Mouse (Mus musculus) stomach, embryonic 14.5 days (tissue): Measurements from ENCODE around the gene Rsbn1l. TPM values are rescaled to one million over a fixed set of nuclear protein-coding genes. Genes with fewer than 3 reads are reported as not detected.

Experiments
- ATAC-seq: fragments of 200-750 bp; cut with Nextera tagmentation; 2 replicates; pipeline ENCODE4 v1.8.0; 2017; ENCODE audit warnings: low read depth, moderate TSS enrichment; ENCODE audit not compliant: insufficient number of reproducible peaks, insufficient read depth, low FRiP score
- H3K27ac ChIP-seq: fragments of 300-500 bp; sonication (generic); 2 replicates; pipeline ENCODE4 v1.5.1; 2014; ENCODE audit warnings: mild to moderate bottlenecking, low read length, moderate library complexity, mixed read lengths
- H3K27me3 ChIP-seq: fragments of 300-500 bp; sonication (generic); 2 replicates; pipeline ENCODE4 v1.6.1; 2014; ENCODE audit warnings: low read length, control low read depth, mixed read lengths; ENCODE audit not compliant: control insufficient read depth, insufficient read depth
- H3K36me3 ChIP-seq: fragments of 300-500 bp; sonication (generic); 2 replicates; pipeline ENCODE4 v1.6.1; 2014; ENCODE audit warnings: mild to moderate bottlenecking, control low read depth, low read length, moderate library complexity, mixed read lengths; ENCODE audit not compliant: control insufficient read depth, insufficient read depth
- H3K4me1 ChIP-seq: fragments of 300-500 bp; sonication (generic); 2 replicates; pipeline ENCODE4 v1.6.1; 2014; ENCODE audit warnings: low read length, control low read depth, mixed read lengths; ENCODE audit not compliant: control insufficient read depth, insufficient read depth
- H3K4me2 ChIP-seq: fragments of 300-500 bp; sonication (generic); replicated peaks from 2 replicates; pipeline ENCODE4 v1.6.1; 2014; ENCODE audit warnings: low read depth, low read length, control low read depth
- H3K4me3 ChIP-seq: fragments of 300-500 bp; sonication (generic); 2 replicates; pipeline ENCODE4 v1.5.1; 2014; ENCODE audit warnings: low read depth, low read length, control low read depth
- H3K9ac ChIP-seq: fragments of 300-500 bp; sonication (generic); replicated peaks from 2 replicates; pipeline ENCODE4 v1.6.1; 2014; ENCODE audit warnings: low read depth, mild to moderate bottlenecking, control low read depth, low read length, moderate library complexity, mixed read lengths
- H3K9me3 ChIP-seq: fragments of 300-500 bp; sonication (generic); 2 replicates; pipeline ENCODE4 v1.6.1; 2016; ENCODE audit warnings: low read depth, low read length, control low read depth; ENCODE audit not compliant: control insufficient read depth
- WGBS: fragments of 180-500 bp; shearing (Covaris S2); extraction: QIAGEN DNeasy Blood & Tissue Kit; methylation state at CpG from one replicate; pipeline ENCODE4 v1.1.7; 2014; 5-methylcytosine and 5-hydroxymethylcytosine counted together
- polyA plus RNA-seq: library from polyadenylated mRNA; unstranded; fragments of >200 nt; fragmentation: Nextera tagmentation; extraction: Ambion mirVana; gene quantifications from 2 replicates; pipeline ENCODE4 v1.2.1, GENCODE M21; 2014

Rsbn1l gene
- polyA plus RNA-seq, 1 experiment from 2014 or later: 11.0 TPM

GRCm38 (mm10) chr5:20974690-20975089, 18.5 kb upstream of the Rsbn1l start:
- Histone ChIP-seq H3K36me3 (no peaks in the 10 kb centered on the region), H3K9me3 (no peaks in the 10 kb centered on the region), H3K9ac (no peak overlapping the region), H3K4me1 (no peaks in the 10 kb centered on the region), H3K4me2 (no peak overlapping the region), H3K4me3 (no peak overlapping the region), H3K27me3 (no peaks in the 10 kb centered on the region), H3K27ac (no peak overlapping the region)
- WGBS: 80% methylated on average over 4 of the region's 4 CpGs
- no peak for ATAC-seq

DNA sequence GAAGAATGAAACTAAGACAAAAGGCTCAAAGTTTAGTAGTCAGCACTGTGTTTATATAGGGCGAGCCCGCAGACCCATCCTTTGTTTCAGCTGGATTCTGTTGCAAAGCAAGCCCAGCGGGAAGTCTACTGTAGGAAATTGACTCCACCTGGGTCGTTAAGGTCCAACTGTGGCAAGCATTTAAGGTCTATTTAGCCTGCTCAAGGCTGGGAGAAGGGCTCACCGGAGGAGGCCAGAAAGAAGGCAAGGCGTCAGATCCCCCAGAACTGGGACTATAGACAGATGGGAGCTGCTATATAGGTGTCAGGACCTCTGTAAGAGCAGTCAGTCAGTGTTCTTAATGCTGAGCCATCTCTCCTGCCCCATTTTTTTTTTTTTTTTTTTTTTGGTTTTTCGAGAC, 17.8 kb upstream of the Rsbn1l start:
- H3K9ac ChIP-seq: no peak overlapping the region
- H3K4me3 ChIP-seq: no peak overlapping the region
- no peaks in the 10 kb centered on the region for H3K9me3 ChIP-seq
- WGBS: 32% methylated on average over 6 of the region's 7 CpGs
- no peak overlapping the region for H3K4me2 ChIP-seq
- no peak overlapping the region for H3K27ac ChIP-seq
- no peak for ATAC-seq
- H3K27me3 ChIP-seq: no peaks in the 10 kb centered on the region
- H3K4me1 ChIP-seq: no peaks in the 10 kb centered on the region
- H3K36me3 ChIP-seq: no peaks in the 10 kb centered on the region

GRCm38 (mm10) chr5:20973069-20973468, 16.9 kb upstream of the Rsbn1l start:
- no peaks in the 10 kb centered on the region for H3K36me3 ChIP-seq
- no peak overlapping the region for H3K9ac ChIP-seq
- H3K27ac ChIP-seq: no peak overlapping the region
- no peaks in the 10 kb centered on the region for H3K4me1 ChIP-seq
- 73% methylated on average over 5 of the region's 5 CpGs for WGBS
- H3K4me3 ChIP-seq: no peak overlapping the region
- H3K4me2 ChIP-seq: no peak overlapping the region
- ATAC-seq: no peak
- no peaks in the 10 kb centered on the region for H3K27me3 ChIP-seq
- H3K9me3 ChIP-seq: no peaks in the 10 kb centered on the region

DNA sequence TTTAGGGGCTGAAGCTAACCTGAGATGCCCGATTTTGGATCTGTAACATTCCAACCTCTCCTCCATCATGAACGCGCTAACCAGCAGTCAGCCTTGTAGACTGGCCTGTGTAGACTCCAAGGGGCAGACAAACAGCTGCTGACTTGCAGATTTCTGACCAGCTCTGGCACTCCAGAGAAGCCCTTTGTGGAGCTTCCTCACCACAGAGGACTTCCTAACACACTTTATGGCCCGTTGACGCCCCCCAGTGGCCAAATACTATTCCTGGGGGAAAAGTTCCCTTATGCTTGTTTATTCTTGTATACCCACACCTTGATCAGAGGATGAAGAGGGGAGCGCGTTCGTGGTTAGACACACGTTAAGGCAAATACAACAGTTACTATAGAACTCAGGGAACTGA, 12.8 kb upstream of the Rsbn1l start:
- Histone ChIP-seq H3K9ac (no peak overlapping the region), H3K9me3 (no peaks in the 10 kb centered on the region), H3K4me1 (no peaks in the 10 kb centered on the region), H3K27me3 (no peaks in the 10 kb centered on the region), H3K27ac (no peak overlapping the region), H3K36me3 (no peaks in the 10 kb centered on the region), H3K4me3 (no peak overlapping the region), H3K4me2 (no peak overlapping the region)
- WGBS: 58% methylated on average over 9 of the region's 9 CpGs
- ATAC-seq: no peak

DNA sequence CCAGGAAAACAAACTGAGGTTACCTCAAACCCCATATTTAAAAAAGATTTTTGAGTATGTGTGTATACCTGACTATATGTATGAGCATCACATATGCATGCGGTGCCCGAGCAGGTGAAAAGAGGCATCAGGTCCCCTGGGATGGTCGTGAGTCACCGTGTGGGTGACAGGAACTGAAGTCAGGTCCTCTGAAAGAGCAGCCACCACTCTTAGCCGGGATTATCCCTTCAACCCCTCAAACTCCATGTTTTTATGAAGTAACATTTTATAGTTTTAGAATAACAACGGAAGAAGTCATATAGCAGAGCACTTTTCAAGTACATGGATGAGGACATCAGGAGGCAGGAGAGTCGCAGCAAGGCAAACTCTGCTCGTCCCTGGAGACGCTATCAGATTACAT, 12.3 kb upstream of the Rsbn1l start:
- Histone ChIP-seq H3K9ac (no peak overlapping the region), H3K36me3 (no peaks in the 10 kb centered on the region), H3K4me2 (no peak overlapping the region), H3K9me3 (no peaks in the 10 kb centered on the region), H3K27ac (no peak overlapping the region), H3K4me1 (no peaks in the 10 kb centered on the region), H3K27me3 (no peaks in the 10 kb centered on the region), H3K4me3 (no peak overlapping the region)
- 62% methylated on average over 9 of the region's 9 CpGs for WGBS
- ATAC-seq: no peak

GRCm38 (mm10) chr5:20967942-20968341, 11.7 kb upstream of the Rsbn1l start:
- Histone ChIP-seq H3K36me3 (no peaks in the 10 kb centered on the region), H3K4me2 (no peak overlapping the region), H3K27ac (no peak overlapping the region), H3K9ac (no peak overlapping the region), H3K4me3 (no peak overlapping the region), H3K9me3 (no peaks in the 10 kb centered on the region), H3K27me3 (no peaks in the 10 kb centered on the region), H3K4me1 (no peaks in the 10 kb centered on the region)
- 53% methylated on average over 4 of the region's 4 CpGs for WGBS
- ATAC-seq: 0 out of 2 replicates have a peak, but pooled peaks have one; percentile 28

DNA sequence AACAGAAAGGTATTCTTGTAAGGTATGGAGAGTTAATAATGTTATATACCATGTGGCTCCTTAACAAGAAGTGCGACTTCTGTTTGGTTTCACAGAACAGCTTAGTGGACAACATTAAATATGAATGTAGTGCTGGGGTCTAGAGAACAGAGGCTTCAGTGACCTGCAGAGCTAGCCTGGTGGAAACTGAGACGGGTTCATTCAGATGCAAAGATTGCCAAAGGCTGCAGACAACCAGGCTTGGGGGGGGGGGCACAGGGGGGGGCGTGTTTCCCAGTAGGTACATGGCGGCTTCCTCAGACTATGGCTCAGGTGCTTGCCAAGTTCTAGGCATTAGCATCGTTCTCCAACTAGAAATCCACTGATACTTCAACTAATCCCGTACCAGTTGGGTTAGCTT, 8.2 kb upstream of the Rsbn1l start:
- Histone ChIP-seq H3K4me3 (no peak overlapping the region), H3K4me2 (no peak overlapping the region), H3K9me3 (no peaks in the 10 kb centered on the region), H3K9ac (no peak overlapping the region), H3K27me3 (no peaks in the 10 kb centered on the region), H3K36me3 (no peaks in the 10 kb centered on the region), H3K4me1 (no peaks in the 10 kb centered on the region), H3K27ac (no peak overlapping the region)
- ATAC-seq: no peak
- 81% methylated on average over 6 of the region's 6 CpGs for WGBS

DNA sequence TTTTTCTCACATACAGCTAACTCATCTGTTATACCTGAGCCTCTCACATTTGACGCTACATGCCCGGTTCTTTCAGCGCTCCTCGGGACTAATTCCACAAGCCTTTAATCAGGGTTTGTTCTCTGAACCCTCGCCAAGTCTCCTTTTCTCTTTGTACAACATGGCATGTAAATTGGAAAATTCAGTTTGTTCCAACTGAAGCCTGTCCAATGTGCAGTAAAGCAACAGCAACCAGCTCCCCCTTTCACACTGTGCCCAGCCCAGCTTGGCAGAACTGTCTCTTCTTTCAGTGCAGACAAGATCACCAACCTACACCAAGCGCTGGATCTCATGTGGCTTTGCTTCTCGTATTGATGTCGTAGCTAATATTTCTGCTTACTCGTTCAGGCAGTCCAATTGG, 7.1 kb upstream of the Rsbn1l start:
- Histone ChIP-seq H3K27me3 (no peaks in the 10 kb centered on the region), H3K27ac (no peak overlapping the region), H3K4me2 (no peak overlapping the region), H3K4me1 (no peaks in the 10 kb centered on the region), H3K4me3 (no peak overlapping the region), H3K9ac (no peak overlapping the region), H3K9me3 (no peaks in the 10 kb centered on the region), H3K36me3 (no peaks in the 10 kb centered on the region)
- 92% methylated on average over 9 of the region's 9 CpGs for WGBS
- ATAC-seq: no peak

DNA sequence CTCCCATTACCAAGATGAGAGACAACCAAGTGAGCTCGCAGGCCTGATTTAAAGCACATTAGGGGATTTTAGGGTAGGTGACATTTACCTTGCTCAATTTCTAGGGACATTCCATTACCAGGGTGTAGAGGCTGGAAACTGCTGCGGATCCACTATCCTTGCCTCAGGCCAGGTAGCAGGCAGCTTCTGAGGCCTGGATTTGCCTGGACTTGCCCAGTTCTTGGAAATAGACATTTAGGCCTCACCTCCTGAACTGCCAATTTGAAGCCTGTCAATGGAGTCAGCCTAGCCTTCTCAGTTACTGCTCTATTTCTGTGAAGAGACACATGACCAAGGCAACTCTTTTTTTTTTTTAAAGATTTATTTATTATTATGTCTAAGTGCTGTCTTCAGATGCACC, 4.7 kb upstream of the Rsbn1l start:
- Histone ChIP-seq H3K4me2 (no peak overlapping the region), H3K9me3 (peaks cover 5% of the 10 kb centered on the region; the same call in 1 of the 2 replicates), H3K36me3 (0 out of 2 replicates have a peak, but pooled peaks cover 2% of the 10 kb centered on the region), H3K27me3 (no peaks in the 10 kb centered on the region), H3K4me1 (no peaks in the 10 kb centered on the region), H3K9ac (no peak overlapping the region), H3K27ac (no peak overlapping the region), H3K4me3 (no peak overlapping the region)
- WGBS: 97% methylated on average over 2 of the region's 2 CpGs
- no peak for ATAC-seq
